Mouse (Mus musculus) heart, adult 2 months (tissue): Measurements from ENCODE around the gene Rfx2. TPM values are rescaled to one million over a fixed set of nuclear protein-coding genes. Genes with fewer than 3 reads are reported as not detected.
A peak's percentile ranks its signal among the peaks of the same experiment; 100 is the strongest.

ENCODE experiments used
- DNase-seq, 2 experiments: peaks; one replicate each; pipeline ENCODE4 v3.0.0; 2021
- H3K27ac ChIP-seq: fragments of 200-600 bp; 2 replicates; pipeline ENCODE4 v1.8.1; 2022
- H3K27me3 ChIP-seq: fragments of 200-500 bp; 2 replicates; pipeline ENCODE4 v1.6.1; 2012; ENCODE audit warnings: mild to moderate bottlenecking, low read length, inconsistent platforms, mixed read lengths; ENCODE audit not compliant: control insufficient read depth, insufficient read depth
- H3K36me3 ChIP-seq: fragments of 200-500 bp; 2 replicates; pipeline ENCODE4 v1.6.1; 2012; ENCODE audit warnings: low read length, inconsistent platforms; ENCODE audit not compliant: control insufficient read depth, insufficient read depth
- H3K4me1 ChIP-seq: fragments of 200-500 bp; 2 replicates; pipeline ENCODE4 v1.6.1; 2011; ENCODE audit warnings: low read length; ENCODE audit not compliant: control insufficient read depth, insufficient read depth
- H3K4me3 ChIP-seq: fragments of 200-600 bp; 2 replicates; pipeline ENCODE4 v1.8.1; 2022
- H3K79me2 ChIP-seq: fragments of 200-500 bp; replicated peaks from 2 replicates; pipeline ENCODE4 v1.6.1; 2012; ENCODE audit warnings: mild to moderate bottlenecking, inconsistent platforms, low read length, moderate library complexity, mixed read lengths; ENCODE audit not compliant: control insufficient read depth, insufficient read depth
- H3K9ac ChIP-seq: fragments of 200-500 bp; 2 replicates; pipeline ENCODE4 v1.6.1; 2012; ENCODE audit warnings: low read depth, mild to moderate bottlenecking, control low read depth, inconsistent platforms, low read length, mixed read lengths
- CTCF ChIP-seq: fragments of 200-600 bp; IDR thresholded peaks from 2 replicates; pipeline ENCODE4 v1.8.1; 2022; ENCODE audit warnings: antibody characterized with exemption, mild to moderate bottlenecking, moderate library complexity
- EP300 ChIP-seq: fragments of 200-500 bp; IDR thresholded peaks from 2 replicates; pipeline ENCODE4 v1.6.1; 2011; ENCODE audit warnings: low read depth, low read length, control low read depth; ENCODE audit not compliant: insufficient read depth
- POLR2A ChIP-seq: fragments of 200-500 bp; IDR thresholded peaks from 2 replicates; pipeline ENCODE4 v1.6.1; 2011; ENCODE audit warnings: mild to moderate bottlenecking, low read depth, low read length, control low read depth; ENCODE audit not compliant: insufficient read depth
- WGBS: fragments of 180-500 bp; shearing (Covaris S2); methylation state at CpG from one replicate; pipeline ENCODE4 v1.1.7; 2018; 5-methylcytosine and 5-hydroxymethylcytosine counted together
- intact Hi-C: fragments of 180-260 bp; cut with DNase I; formaldehyde crosslinking; loops from one replicate; pipeline ENCODE4 v1.15.1; 2025
- polyA plus RNA-seq: library from polyadenylated mRNA; depleted of rRNA; stranded (reverse); fragments of >200 nt; gene quantifications from 2 replicates; pipeline ENCODE4 v1.2.3, GENCODE M21; 2012
- total RNA-seq, 2 experiments: library from RNA; stranded (reverse); gene quantifications; 2 replicates each; pipeline ENCODE4 v1.2.3; 2021

Gene Rfx2
- total and polyA plus RNA-seq, 3 experiments: 2.8 to 6.0 (median 3.0) TPM

- DNase-seq: peak; percentile 92 to 93
- intact Hi-C loops: loop anchor here (5.0 kb wide), 3 partner anchors 68 to 137 kb away; partner anchors contain the start of genes Catsperd, Lonp1, Ranbp3 and Rfx2
- WGBS: under 1% methylated on average over 58 of the region's 58 CpGs
- H3K27me3 ChIP-seq: no peaks in the 10 kb centered on the region
- H3K9ac ChIP-seq: peak within 1 kb of the TSS; percentile 90
- no peaks in the 10 kb centered on the region for H3K36me3 ChIP-seq
- no peaks in the 10 kb centered on the region for H3K79me2 ChIP-seq
- H3K4me3 ChIP-seq: peak within 1 kb of the TSS; percentile 90
- peak within 1 kb of the TSS; percentile 99 for H3K27ac ChIP-seq
- TF ChIP-seq POLR2A (peak; percentile 89), EP300 (0 out of 2 replicates have a peak, but pooled peaks have one; percentile 49), CTCF (no peak)
- H3K4me1 ChIP-seq: peaks cover 14% of the 10 kb centered on the region
These were observed 66.1 kb downstream of the Rfx2 start, which contains the start of gene Dus3l for GRCm38 (mm10) chr17:56764474-56765354. Gene Dus3l (plus strand): TSS chr17:56764757.

- peaks cover 14% of the 10 kb centered on the region for H3K4me1 ChIP-seq
- peak overlapping the region; percentile 90 for H3K4me3 ChIP-seq
- H3K27ac ChIP-seq: peak overlapping the region; percentile 99
- no peak for TF ChIP-seq CTCF
- H3K9ac ChIP-seq: no peak overlapping the region
- no peak for DNase-seq
- no peaks in the 10 kb centered on the region for H3K79me2 ChIP-seq
- WGBS: 70% methylated on average over 8 of the region's 8 CpGs
- intact Hi-C loops: loop anchor here (2.0 to 5.0 kb wide), 3 partner anchors 47 to 136 kb away; partner anchors contain the start of genes Catsperd, Lonp1, Ndufa11 and Ranbp3
- no peaks in the 10 kb centered on the region for H3K36me3 ChIP-seq
- no peaks in the 10 kb centered on the region for H3K27me3 ChIP-seq
These were observed 67.0 kb downstream of the Rfx2 start for GRCm38 (mm10) chr17:56763741-56764250.

GRCm38 (mm10) chr17:56762769-56763731 is 67.8 kb downstream of the Rfx2 start:
- H3K4me3 ChIP-seq: peak overlapping the region; percentile 48; the same call in 1 of the 2 replicates
- H3K4me1 ChIP-seq: peaks cover 14% of the 10 kb centered on the region
- 34% methylated on average over 27 of the region's 27 CpGs for WGBS
- peak; percentile 50 for DNase-seq
- TF ChIP-seq POLR2A (0 out of 2 replicates have a peak, but pooled peaks have one; percentile 7), CTCF (no peak; the same call in 1 of the 2 replicates), EP300 (no peak)
- peak overlapping the region; percentile 27 for H3K9ac ChIP-seq
- H3K79me2 ChIP-seq: no peaks in the 10 kb centered on the region
- H3K27ac ChIP-seq: peak overlapping the region; percentile 67
- no peaks in the 10 kb centered on the region for H3K36me3 ChIP-seq
- no peaks in the 10 kb centered on the region for H3K27me3 ChIP-seq
- intact Hi-C loops: loop anchor here (2.0 to 5.0 kb wide), 3 partner anchors 46 to 136 kb away; partner anchors contain the start of genes Catsperd, Lonp1, Ndufa11 and Ranbp3

GRCm38 (mm10) chr17:56761991-56762410 is 68.8 kb downstream of the Rfx2 start:
- Histone ChIP-seq H3K27me3 (no peaks in the 10 kb centered on the region), H3K36me3 (no peaks in the 10 kb centered on the region), H3K27ac (peak overlapping the region; percentile 67), H3K4me3 (peak overlapping the region; percentile 48), H3K4me1 (peaks cover 14% of the 10 kb centered on the region), H3K79me2 (no peaks in the 10 kb centered on the region), H3K9ac (peak overlapping the region; percentile 56)
- intact Hi-C loops: loop anchor here (2.0 to 5.0 kb wide), 3 partner anchors 45 to 135 kb away; partner anchors contain the start of genes Catsperd, Lonp1, Ndufa11 and Ranbp3
- TF ChIP-seq EP300 (no peak), CTCF (no peak), POLR2A (peak; percentile 75)
- under 1% methylated on average over 28 of the region's 28 CpGs for WGBS
- DNase-seq: peak; percentile 91

GRCm38 (mm10) chr17:56761077-56761476 is 69.7 kb downstream of the Rfx2 start:
- peaks cover 14% of the 10 kb centered on the region for H3K4me1 ChIP-seq
- WGBS: 53% methylated on average over 3 of the region's 3 CpGs
- TF ChIP-seq EP300 (no peak), CTCF (no peak), POLR2A (no peak)
- no peaks in the 10 kb centered on the region for H3K27me3 ChIP-seq
- DNase-seq: no peak
- H3K9ac ChIP-seq: no peak overlapping the region
- no peaks in the 10 kb centered on the region for H3K36me3 ChIP-seq
- H3K27ac ChIP-seq: no peak overlapping the region
- intact Hi-C loops: loop anchor here (5.0 kb wide), 2 partner anchors 89 to 134 kb away; partner anchors contain the start of genes Catsperd, Lonp1 and Ranbp3
- no peaks in the 10 kb centered on the region for H3K79me2 ChIP-seq
- H3K4me3 ChIP-seq: no peak overlapping the region
